Mouse (Mus musculus) heart, embryonic 10.5 days (tissue): ENCODE measurements around the gene Ppp2r1b. TPM values are rescaled to one million over a fixed set of nuclear protein-coding genes. Genes with fewer than 3 reads are reported as not detected.

Experiments
- DNase-seq: peaks from one replicate; pipeline ENCODE4 v3.0.0-alpha.2; 2017; ENCODE audit warnings: low spot score
- H3K27ac ChIP-seq: fragments of 300-500 bp; sonication (generic); 2 replicates; pipeline ENCODE4 v1.5.1; 2016; ENCODE audit warnings: mild to moderate bottlenecking
- H3K27me3 ChIP-seq: fragments of 300-500 bp; sonication (generic); 2 replicates; pipeline ENCODE4 v1.6.1; 2016; ENCODE audit warnings: mild to moderate bottlenecking; ENCODE audit not compliant: poor library complexity, insufficient read depth, severe bottlenecking
- H3K36me3 ChIP-seq: fragments of 300-500 bp; sonication (generic); 2 replicates; pipeline ENCODE4 v1.6.1; 2016; ENCODE audit warnings: mild to moderate bottlenecking, moderate library complexity
- H3K4me1 ChIP-seq: fragments of 300-500 bp; sonication (generic); 2 replicates; pipeline ENCODE4 v1.6.1; 2016; ENCODE audit warnings: mild to moderate bottlenecking
- H3K4me3 ChIP-seq: fragments of 300-500 bp; sonication (generic); 2 replicates; pipeline ENCODE4 v1.5.1; 2016; ENCODE audit warnings: mild to moderate bottlenecking, moderate library complexity
- H3K9me3 ChIP-seq: fragments of 300-500 bp; sonication (generic); 2 replicates; pipeline ENCODE4 v1.6.1; 2016; ENCODE audit warnings: mild to moderate bottlenecking, moderate library complexity
- WGBS: fragments of 180-500 bp; shearing (Covaris S2); methylation state at CpG from one replicate; pipeline ENCODE4 v1.1.7; 2016; 5-methylcytosine and 5-hydroxymethylcytosine counted together
- polyA plus RNA-seq: library from polyadenylated mRNA; unstranded; fragments of >200 nt; fragmentation: Nextera tagmentation; extraction: Ambion mirVana; gene quantifications from 2 replicates; pipeline ENCODE4 v1.2.1, GENCODE M21; 2016

Gene Ppp2r1b
- polyA plus RNA-seq, 1 experiment from 2014 or later = 99.3 TPM

DNA sequence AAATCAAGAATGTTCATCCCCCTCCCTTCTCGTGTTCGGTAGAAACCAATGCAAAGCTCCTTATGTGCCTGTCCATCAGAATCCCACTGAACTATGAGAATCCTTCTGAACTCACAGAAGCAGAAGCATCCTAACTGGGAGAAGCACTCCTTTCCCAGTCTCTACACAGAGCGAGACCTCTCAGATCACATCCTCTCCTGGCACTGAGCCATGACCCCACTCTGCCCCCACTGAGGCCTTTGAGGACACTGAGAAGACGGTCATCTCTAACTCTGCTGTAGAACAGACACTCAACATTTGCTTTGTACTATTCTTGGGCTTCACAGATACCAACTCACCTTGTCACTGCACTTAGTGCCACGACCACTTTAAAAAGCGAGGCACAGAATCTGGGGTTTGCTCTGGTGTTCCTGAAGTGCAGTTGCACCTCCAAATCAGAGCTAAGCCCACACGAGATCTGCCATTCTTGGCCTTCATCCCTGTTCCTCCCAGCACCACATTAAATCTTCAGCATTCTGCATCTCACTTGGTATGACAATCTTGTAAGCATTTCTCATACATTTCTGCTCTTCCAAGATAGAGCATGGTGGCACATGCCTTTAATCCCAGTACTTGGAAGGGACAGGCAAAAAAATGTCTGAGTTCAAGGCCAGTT is 66.9 kb downstream of the Ppp2r1b start:
- 71% methylated on average over 7 of the region's 7 CpGs for WGBS
- DNase-seq = no peak
- Histone ChIP-seq H3K9me3 (no peaks in the 10 kb centered on the region), H3K4me1 (peaks cover 6% of the 10 kb centered on the region; the same call in 1 of the 2 replicates), H3K36me3 (peaks cover 7% of the 10 kb centered on the region; the same call in 1 of the 2 replicates), H3K4me3 (no peak overlapping the region), H3K27ac (no peak overlapping the region), H3K27me3 (no peaks in the 10 kb centered on the region)

DNA sequence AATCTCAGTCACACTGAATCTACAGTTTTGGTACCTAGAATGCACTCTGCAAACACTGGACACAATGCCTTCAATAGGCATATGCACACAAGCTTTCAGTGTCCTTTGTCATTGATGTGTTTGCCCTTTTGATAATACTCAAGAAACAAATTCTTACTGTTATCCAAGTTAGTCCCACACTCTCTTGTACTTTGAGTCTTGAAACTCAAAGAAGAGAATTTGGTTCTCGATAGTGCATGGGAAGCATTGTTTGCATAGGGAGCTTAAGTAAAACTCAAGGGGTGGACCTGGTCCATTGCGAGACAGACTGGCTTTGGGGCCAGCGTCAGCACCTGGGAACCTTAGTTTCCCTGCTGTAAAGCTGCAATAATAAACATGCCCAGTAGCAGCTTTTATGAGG is 73.0 kb downstream of the Ppp2r1b start:
- Histone ChIP-seq H3K9me3 (no peaks in the 10 kb centered on the region), H3K27ac (no peak overlapping the region), H3K27me3 (no peaks in the 10 kb centered on the region), H3K4me3 (no peak overlapping the region), H3K36me3 (peaks cover 2% of the 10 kb centered on the region; the same call in 1 of the 2 replicates), H3K4me1 (peaks cover 4% of the 10 kb centered on the region; the same call in 1 of the 2 replicates)
- DNase-seq = no peak
- WGBS = 82% methylated on average over 3 of the region's 3 CpGs

DNA sequence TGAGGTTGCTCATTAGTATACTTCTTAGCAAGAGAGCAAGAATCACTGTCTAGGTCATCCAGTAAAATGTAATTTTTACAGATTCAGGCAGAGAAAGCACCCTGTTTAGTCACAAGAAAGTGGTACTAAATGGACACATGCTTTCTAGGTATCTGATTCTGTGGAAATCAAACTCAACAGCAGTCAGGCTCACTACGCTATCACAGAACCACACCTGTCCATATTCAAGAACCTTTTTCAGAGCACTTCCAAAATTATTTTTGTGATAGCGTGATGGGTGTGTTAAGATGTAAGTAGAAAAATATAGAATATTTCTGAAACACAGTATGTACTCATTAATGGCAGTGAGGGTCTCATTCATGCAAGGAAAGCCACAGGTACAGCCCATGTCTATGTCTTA is 74.5 kb downstream of the Ppp2r1b start:
- Histone ChIP-seq H3K4me1 (peaks cover 8% of the 10 kb centered on the region; the same call in 1 of the 2 replicates), H3K4me3 (no peak overlapping the region), H3K27me3 (no peaks in the 10 kb centered on the region), H3K27ac (no peak overlapping the region), H3K9me3 (no peaks in the 10 kb centered on the region), H3K36me3 (peaks cover 2% of the 10 kb centered on the region; the same call in 1 of the 2 replicates)
- 91% methylated on average over 2 of the region's 2 CpGs for WGBS
- no peak for DNase-seq

DNA sequence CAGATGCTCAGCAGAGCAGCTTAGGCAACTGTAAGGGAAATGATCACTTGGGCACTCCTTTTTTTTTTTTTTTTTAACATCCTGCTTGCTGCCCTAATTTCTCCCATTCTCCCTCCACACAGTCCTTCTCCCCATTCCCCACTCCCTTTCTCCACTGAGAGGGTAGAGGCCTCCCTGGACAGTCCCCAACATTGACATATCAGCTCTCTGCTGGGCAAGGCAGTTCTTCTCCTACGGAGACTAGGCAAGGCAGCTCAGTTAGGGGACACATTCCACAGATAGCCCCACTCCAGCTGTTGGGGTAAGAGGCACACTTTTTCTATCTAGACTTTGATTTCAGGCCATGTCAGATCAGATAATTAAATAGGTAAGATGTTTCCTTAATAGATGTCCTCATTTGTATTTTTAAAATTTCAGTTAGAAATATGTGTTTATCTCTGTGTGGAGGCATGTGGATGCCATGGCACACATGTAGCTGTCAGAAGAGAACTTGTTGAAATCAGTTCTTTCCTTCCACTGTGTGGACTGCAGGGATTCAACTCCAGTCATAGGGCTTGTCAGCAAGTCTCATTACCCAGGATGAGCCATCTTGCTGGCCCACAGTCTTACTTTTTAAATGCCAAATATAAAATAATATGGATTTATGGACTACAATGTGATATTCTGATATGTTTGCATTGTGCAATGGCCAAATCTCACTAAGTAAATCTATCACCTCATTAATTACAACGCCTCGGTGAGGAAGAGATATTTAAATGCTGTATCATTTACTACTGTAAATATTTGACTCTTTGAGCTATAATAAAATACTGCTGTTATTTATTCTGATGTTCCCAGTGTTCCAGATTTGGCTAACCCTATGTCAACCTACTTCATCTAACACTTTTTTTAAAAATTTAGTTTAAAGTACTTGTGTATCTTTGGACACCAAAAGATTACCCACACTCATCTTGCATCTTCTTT is 76.1 kb downstream of the Ppp2r1b start:
- H3K27me3 ChIP-seq = no peaks in the 10 kb centered on the region
- H3K4me3 ChIP-seq = no peak overlapping the region
- H3K9me3 ChIP-seq = no peaks in the 10 kb centered on the region
- no peak for DNase-seq
- H3K4me1 ChIP-seq = peaks cover 14% of the 10 kb centered on the region; the same call in 1 of the 2 replicates
- 74% methylated on average over 3 of the region's 3 CpGs for WGBS
- no peaks in the 10 kb centered on the region for H3K36me3 ChIP-seq
- H3K27ac ChIP-seq = no peak overlapping the region

DNA sequence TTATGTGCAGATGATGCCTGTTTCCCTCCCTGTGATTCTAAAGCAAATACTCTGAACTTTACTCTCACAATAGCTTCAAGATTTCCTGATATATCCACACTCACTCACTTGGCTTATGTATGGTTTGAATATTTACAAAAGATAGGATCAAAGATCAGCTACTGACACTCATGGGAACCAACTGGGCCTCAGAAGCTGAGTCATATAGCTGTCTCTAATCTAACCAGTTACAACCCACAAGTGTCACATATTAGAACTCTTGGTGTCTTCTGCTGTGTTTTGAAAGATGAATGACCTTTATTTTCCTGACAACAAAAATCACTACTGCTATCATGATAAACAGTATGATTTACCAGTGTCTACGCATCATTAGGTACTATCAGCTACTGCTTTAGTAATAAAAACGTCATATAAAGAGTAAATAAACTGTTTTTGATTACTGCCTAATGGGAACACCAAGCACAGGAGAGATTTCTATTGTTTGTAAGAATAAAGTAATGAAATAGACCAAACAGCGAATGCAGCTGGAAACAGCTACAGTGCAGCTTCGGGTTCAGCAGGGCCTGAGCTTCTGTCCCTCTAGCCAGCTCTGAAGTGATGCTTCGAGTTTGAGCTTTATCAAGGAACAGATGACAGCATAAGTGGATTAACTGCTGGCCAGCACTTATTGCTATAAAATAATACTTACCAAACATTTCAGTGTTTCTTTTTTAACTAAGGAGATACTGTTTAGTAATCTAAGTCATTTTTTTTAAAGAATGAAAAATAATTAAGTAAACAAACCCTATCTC is 77.5 kb downstream of the Ppp2r1b start:
- Histone ChIP-seq H3K4me1 (peaks cover 14% of the 10 kb centered on the region; the same call in 1 of the 2 replicates), H3K36me3 (no peaks in the 10 kb centered on the region), H3K27me3 (no peaks in the 10 kb centered on the region), H3K4me3 (no peak overlapping the region), H3K9me3 (no peaks in the 10 kb centered on the region), H3K27ac (no peak overlapping the region)
- 74% methylated on average over 5 of the region's 5 CpGs for whole genome bisulfite sequencing
- DNase-seq = no peak

DNA sequence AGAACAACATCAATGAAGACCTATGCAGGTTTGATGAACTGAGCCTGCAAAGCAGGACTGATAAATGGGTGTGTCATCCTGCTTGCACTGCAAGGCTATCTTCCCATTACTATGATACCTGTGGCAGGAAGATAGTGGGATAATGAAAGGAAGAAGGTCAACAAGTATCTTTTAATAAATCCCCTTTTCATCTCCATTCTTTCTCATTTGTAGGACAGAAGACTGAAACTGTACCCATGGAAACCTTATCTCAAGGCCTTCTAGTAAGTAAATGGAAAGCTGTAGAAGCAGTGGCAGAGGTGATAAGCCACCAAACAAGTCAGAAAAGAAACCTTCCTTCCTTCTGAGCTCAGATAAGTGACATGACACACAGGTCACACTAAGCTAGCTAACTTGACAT is 79.4 kb downstream of the Ppp2r1b start:
- DNase-seq = no peak
- Histone ChIP-seq H3K9me3 (no peaks in the 10 kb centered on the region), H3K36me3 (peaks cover 6% of the 10 kb centered on the region; the same call in 1 of the 2 replicates), H3K4me1 (peaks cover 14% of the 10 kb centered on the region; the same call in 1 of the 2 replicates), H3K27ac (no peak overlapping the region), H3K4me3 (no peak overlapping the region), H3K27me3 (no peaks in the 10 kb centered on the region)

DNA sequence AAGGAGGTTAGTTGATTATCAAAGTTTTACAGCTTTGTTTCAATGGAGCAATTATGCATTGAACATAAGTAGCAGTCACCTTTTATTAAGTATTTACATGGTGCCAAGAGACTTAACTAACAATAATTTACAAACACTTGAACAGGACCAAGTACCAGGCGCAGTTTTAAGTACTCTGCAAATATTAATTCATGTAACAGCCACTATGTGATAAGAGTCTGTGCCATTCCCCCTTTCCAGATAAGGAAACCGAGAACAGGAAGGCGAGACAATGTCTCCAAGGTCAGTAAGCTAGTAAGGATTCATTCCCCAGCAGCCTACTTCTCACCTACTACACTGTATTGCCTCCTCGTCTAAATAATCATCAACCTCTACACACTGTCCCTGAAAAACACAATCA is 80.7 kb downstream of the Ppp2r1b start:
- Histone ChIP-seq H3K36me3 (peaks cover 6% of the 10 kb centered on the region; the same call in 1 of the 2 replicates), H3K27ac (no peak overlapping the region), H3K27me3 (no peaks in the 10 kb centered on the region), H3K4me1 (peaks cover 13% of the 10 kb centered on the region; the same call in 1 of the 2 replicates), H3K9me3 (no peaks in the 10 kb centered on the region), H3K4me3 (no peak overlapping the region)
- DNase-seq = no peak
- WGBS = 44% methylated on average over 4 of the region's 4 CpGs

DNA sequence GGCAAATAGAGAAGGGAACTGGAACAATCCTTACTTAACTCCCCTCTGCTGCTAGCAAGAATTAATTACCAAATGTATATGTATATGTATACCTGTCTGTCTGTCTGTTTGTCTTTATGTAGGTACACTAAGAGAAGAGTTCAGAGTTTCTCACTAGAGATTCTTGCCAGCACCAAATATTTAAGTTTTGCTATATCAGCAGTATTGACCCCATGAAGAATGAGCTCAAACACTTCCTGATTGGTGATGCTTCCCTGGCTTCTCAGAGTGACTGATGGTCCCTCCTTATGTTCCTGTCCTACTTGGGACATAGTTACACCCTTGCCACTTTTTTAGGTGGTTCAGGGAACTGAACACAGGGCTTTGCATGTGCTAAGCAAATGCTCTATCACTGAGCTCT is 84.9 kb downstream of the Ppp2r1b start:
- H3K27me3 ChIP-seq = no peaks in the 10 kb centered on the region
- H3K27ac ChIP-seq = no peak overlapping the region
- H3K4me1 ChIP-seq = peaks cover 4% of the 10 kb centered on the region; the same call in 1 of the 2 replicates
- DNase-seq = no peak
- H3K36me3 ChIP-seq = peaks cover 34% of the 10 kb centered on the region
- no peaks in the 10 kb centered on the region for H3K9me3 ChIP-seq
- H3K4me3 ChIP-seq = no peak overlapping the region

DNA sequence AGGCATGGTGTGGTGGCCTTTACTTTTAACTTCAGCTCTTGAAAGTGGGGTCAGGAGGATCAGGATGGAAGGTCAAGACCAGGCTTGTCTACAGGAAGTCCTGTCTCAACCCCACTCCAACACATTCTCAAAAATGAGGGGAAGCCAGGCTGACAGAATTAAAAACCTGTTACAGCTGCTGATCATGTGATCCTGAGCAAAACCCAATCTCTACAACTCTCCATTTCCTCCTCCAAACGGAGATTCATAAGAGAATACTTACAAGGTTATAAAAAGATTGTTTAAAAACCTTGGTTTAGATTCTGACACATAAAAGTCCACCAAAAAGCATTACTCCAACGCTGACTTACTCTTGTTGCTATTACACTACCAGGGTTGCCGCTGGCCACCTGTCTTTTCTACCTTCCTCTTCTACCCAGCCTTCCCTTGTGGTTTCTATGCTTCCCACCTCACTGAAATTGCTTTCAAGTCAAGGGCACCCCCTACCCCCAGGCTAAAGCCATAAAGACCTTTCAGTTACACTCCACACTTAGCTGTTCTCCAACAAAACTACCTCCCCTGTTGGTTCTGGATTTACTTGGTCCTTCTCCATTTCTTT is 96.8 kb downstream of the Ppp2r1b start:
- no peak for DNase-seq
- no peaks in the 10 kb centered on the region for H3K4me1 ChIP-seq
- no peak overlapping the region for H3K27ac ChIP-seq
- no peaks in the 10 kb centered on the region for H3K9me3 ChIP-seq
- no peaks in the 10 kb centered on the region for H3K36me3 ChIP-seq
- WGBS = 89% methylated on average over 3 of the region's 3 CpGs
- no peak overlapping the region for H3K4me3 ChIP-seq
- no peaks in the 10 kb centered on the region for H3K27me3 ChIP-seq

DNA sequence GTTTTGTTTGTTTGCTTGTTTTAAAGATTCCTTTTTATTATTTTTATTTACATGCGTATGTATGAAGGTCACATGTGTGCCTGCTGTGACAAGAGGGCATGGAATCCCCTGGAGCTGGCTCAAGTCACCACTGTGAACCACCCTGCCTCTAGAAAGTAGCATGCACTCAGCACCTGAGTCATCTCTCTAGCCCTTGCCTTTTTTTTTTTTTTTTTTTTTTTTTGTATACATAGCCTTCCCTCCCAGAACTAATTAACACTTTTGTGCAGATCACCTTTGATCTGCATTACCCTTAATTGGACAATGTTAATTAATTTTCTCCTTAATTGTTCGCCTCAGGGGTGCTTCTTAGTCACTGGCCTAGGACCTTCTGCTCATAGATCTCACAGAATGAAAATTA is 97.6 kb downstream of the Ppp2r1b start:
- Histone ChIP-seq H3K27me3 (no peaks in the 10 kb centered on the region), H3K27ac (no peak overlapping the region), H3K9me3 (no peaks in the 10 kb centered on the region), H3K4me3 (no peak overlapping the region), H3K4me1 (no peaks in the 10 kb centered on the region), H3K36me3 (no peaks in the 10 kb centered on the region)
- 87% methylated on average over 2 of the region's 2 CpGs for WGBS
- DNase-seq = no peak
